Mouse (Mus musculus) erythroblast, embryonic 14.5 days (primary cell): Measurements from ENCODE around the gene Tfam.

Experiments
- GATA1 ChIP-seq: IDR thresholded peaks from 2 replicates; pipeline ENCODE4 v1.6.1; 2012; ENCODE audit warnings: low read length, inconsistent platforms, mixed read lengths
- TAL1 ChIP-seq: IDR thresholded peaks from 3 replicates; pipeline ENCODE4 v1.6.1; 2012; ENCODE audit warnings: low read length, inconsistent platforms, mixed read lengths

- no peak for TF ChIP-seq GATA1
- TF ChIP-seq TAL1, result no peak
Measured at GRCm38 (mm10) chr10:71181091-71181490, 57.0 kb downstream of the Tfam start.
